Mouse (Mus musculus): ENCODE results near the gene Rsph4a. TPM values are rescaled to one million over a fixed set of nuclear protein-coding genes. Genes with fewer than 3 reads are reported as not detected.

The Rsph4a gene
- 0.19 TPM for polyA plus RNA-seq (2014; fragmentation: Illumina TruSeq; extraction: RNeasy Lipid Tissue Mini Kit (QIAGEN cat#74804); ENCODE audit: low read depth, low replicate concordance)

DNA sequence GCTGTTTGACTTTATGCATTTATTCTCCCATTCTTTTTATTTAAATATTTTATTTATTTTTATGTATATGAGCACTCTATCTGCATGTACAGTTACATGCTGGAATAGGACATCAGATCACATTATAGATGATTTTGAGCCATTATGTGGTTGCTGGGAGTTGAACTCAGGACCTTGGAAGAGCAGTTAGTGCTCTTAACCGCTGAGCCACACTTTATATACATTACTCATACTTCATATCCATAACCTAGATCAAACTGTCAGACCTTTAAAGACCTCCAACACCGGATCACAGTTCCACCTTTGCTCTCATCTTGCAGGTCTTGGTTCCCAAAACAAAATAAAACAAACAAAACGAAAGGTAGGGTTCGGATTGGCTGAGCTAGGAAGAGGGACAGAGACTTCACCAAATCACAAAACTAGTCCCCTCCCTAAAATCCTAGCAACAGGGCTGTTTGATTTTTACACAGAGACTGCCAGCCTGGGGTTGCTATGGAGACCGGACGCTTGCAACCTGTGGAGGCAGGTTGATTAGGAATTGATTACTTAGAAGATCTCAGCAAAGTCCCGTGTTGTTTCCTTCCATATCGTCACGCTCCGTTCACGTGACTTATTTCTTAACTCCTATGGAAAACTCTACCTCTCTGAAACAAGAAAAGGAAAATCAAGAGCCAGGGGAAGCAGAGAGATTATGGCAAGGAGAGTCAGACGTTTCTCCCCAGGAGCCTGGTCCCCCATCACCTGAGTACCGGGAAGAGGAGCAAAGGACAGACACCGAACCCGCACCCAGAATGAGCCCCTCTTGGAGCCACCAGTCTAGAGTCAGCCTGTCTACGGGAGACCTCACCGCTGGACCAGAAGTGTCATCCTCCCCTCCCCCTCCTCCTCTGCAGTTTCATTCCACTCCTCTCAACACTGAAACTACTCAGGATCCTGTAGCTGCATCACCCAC is at the start of gene Rsph4a:
Rsph4a (plus strand) TSS at position 582 of the 952 bp plus-strand sequence.

GRCm38 (mm10) chr10:33857421-33857820 is 47.5 kb upstream of the Rsph4a start, which contains the start of gene Sult3a1:
Gene Sult3a1, plus strand, starts transcription at chr10:33857721.

DNA sequence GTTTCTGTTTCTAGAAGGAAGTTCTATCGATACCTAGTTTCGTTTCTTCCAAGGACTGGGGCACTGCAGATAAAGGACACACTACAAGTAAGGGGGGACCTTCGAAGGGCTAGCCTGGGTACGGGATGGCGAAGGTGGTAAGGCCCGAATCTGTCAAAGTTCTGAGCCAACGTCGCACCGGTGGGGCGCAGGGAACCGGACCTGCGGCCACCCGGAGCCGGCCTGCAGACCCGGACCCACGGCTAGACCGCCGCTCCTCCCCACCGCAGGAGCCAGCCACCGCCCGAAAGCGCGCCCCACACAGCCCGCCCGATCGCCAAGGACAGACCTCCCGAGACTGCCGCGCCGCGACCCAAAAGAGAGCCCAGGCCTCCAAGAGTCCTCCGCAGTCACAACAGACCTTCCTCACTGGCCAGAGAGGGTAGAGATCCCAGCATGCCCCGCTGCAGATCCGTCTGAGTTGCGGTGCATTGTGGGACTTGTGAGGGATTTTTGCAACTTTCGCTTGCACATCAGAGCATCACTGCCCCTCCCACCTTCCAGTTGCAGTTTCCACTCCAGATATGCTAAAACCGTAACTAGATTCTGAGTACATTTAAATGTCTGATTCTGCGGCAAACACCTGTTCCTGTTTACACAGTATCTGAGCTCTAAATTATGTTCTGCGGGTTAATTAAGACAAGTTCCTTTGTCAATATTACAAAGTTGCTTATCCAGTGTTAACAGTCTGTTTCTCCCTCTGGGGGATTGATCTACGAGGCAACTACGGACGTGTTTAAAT is 46.1 kb downstream of the Rsph4a start, which contains the start of gene Zup1:
Zup1 (minus strand) TSS at position 467 of the 781 bp plus-strand sequence.

Other genes with a start within 250 kb of the Rsph4a start
- not detected for gene Sult3a2, start 118.4 kb upstream of the Rsph4a start, polyA plus RNA-seq (2014; fragmentation: Illumina TruSeq; extraction: RNeasy Lipid Tissue Mini Kit (QIAGEN cat#74804); ENCODE audit: low read depth, low replicate concordance)
- not detected for gene Sult3a1, start 47.4 kb upstream of the Rsph4a start, polyA plus RNA-seq (2014; fragmentation: Illumina TruSeq; extraction: RNeasy Lipid Tissue Mini Kit (QIAGEN cat#74804); ENCODE audit: low read depth, low replicate concordance)
- gene Zup1, start 46.2 kb downstream of the Rsph4a start, polyA plus RNA-seq (2014; fragmentation: Illumina TruSeq; extraction: RNeasy Lipid Tissue Mini Kit (QIAGEN cat#74804); ENCODE audit: low read depth, low replicate concordance): 77.4 TPM
- 166 TPM for gene Rwdd1, start 114.5 kb downstream of the Rsph4a start, polyA plus RNA-seq (2014; fragmentation: Illumina TruSeq; extraction: RNeasy Lipid Tissue Mini Kit (QIAGEN cat#74804); ENCODE audit: low read depth, low replicate concordance)
- not detected for gene Trappc3l, start 132.5 kb downstream of the Rsph4a start, polyA plus RNA-seq (2014; fragmentation: Illumina TruSeq; extraction: RNeasy Lipid Tissue Mini Kit (QIAGEN cat#74804); ENCODE audit: low read depth, low replicate concordance)
- not detected for gene Calhm4, start 139.2 kb downstream of the Rsph4a start, polyA plus RNA-seq (2014; fragmentation: Illumina TruSeq; extraction: RNeasy Lipid Tissue Mini Kit (QIAGEN cat#74804); ENCODE audit: low read depth, low replicate concordance)
- gene Calhm5, start 191.4 kb downstream of the Rsph4a start, polyA plus RNA-seq (2014; fragmentation: Illumina TruSeq; extraction: RNeasy Lipid Tissue Mini Kit (QIAGEN cat#74804); ENCODE audit: low read depth, low replicate concordance): 4.0 TPM
- gene Calhm6, start 222.9 kb downstream of the Rsph4a start, polyA plus RNA-seq (2014; fragmentation: Illumina TruSeq; extraction: RNeasy Lipid Tissue Mini Kit (QIAGEN cat#74804); ENCODE audit: low read depth, low replicate concordance): 1.5 TPM

Measured in sigmoid colon, adult 10 weeks (tissue).